Mouse (Mus musculus): Measurements from ENCODE around the gene Rab37. TPM values are rescaled to one million over a fixed set of nuclear protein-coding genes. Genes with fewer than 3 reads are reported as not detected.
A peak's percentile ranks its signal among the peaks of the same experiment; 100 is the strongest.

Gene Rab37
- polyA plus RNA-seq, 1 experiment from 2014 or later: 1.4 TPM

- ATAC-seq (ENCODE audit: low FRiP score, low read depth): no peak
- H3K4me2 ChIP-seq (replicated peaks): peak overlapping the region; percentile 15; the same call in 1 of the 2 replicates
- H3K27me3 ChIP-seq: peaks cover 22% of the 10 kb centered on the region
- no peak overlapping the region for H3K9ac ChIP-seq
- H3K27ac ChIP-seq: peak overlapping the region; percentile 17; the same call in 1 of the 2 replicates
- 32% methylated on average over 10 of the region's 10 CpGs for WGBS
- no peaks in the 10 kb centered on the region for H3K9me3 ChIP-seq
- peaks cover 58% of the 10 kb centered on the region for H3K4me1 ChIP-seq
- no peak overlapping the region for H3K4me3 ChIP-seq
- peaks cover 5% of the 10 kb centered on the region; the same call in 1 of the 2 replicates for H3K36me3 ChIP-seq
These were observed 86.4 kb downstream of the Rab37 start for GRCm38 (mm10) chr11:115177559-115178195.

- Histone ChIP-seq H3K4me2 (replicated peaks) (no peak overlapping the region), H3K27me3 (peaks cover 17% of the 10 kb centered on the region), H3K4me3 (no peak overlapping the region), H3K27ac (no peak overlapping the region), H3K9me3 (no peaks in the 10 kb centered on the region), H3K4me1 (peaks cover 48% of the 10 kb centered on the region), H3K9ac (no peak overlapping the region), H3K36me3 (peaks cover 8% of the 10 kb centered on the region; the same call in 1 of the 2 replicates)
- WGBS: 73% methylated on average over 2 of the region's 2 CpGs
- ATAC-seq (ENCODE audit: low FRiP score, low read depth): no peak
These were observed 87.5 kb downstream of the Rab37 start for GRCm38 (mm10) chr11:115178766-115179165.

GRCm38 (mm10) chr11:115179191-115179590, 88.0 kb downstream of the Rab37 start:
- H3K9me3 ChIP-seq: no peaks in the 10 kb centered on the region
- ATAC-seq (ENCODE audit: low FRiP score, low read depth): no peak
- H3K9ac ChIP-seq: peak overlapping the region; percentile 39; the same call in 1 of the 2 replicates
- WGBS: 70% methylated on average over 6 of the region's 6 CpGs
- no peak overlapping the region for H3K4me3 ChIP-seq
- peaks cover 8% of the 10 kb centered on the region; the same call in 1 of the 2 replicates for H3K36me3 ChIP-seq
- H3K4me2 ChIP-seq (replicated peaks): no peak overlapping the region
- H3K27me3 ChIP-seq: peaks cover 13% of the 10 kb centered on the region
- H3K27ac ChIP-seq: no peak overlapping the region
- H3K4me1 ChIP-seq: peaks cover 43% of the 10 kb centered on the region

GRCm38 (mm10) chr11:115179881-115180280, 88.7 kb downstream of the Rab37 start:
- Histone ChIP-seq H3K4me1 (peaks cover 38% of the 10 kb centered on the region), H3K9me3 (no peaks in the 10 kb centered on the region), H3K4me2 (replicated peaks) (no peak overlapping the region), H3K36me3 (peaks cover 8% of the 10 kb centered on the region; the same call in 1 of the 2 replicates), H3K27me3 (peaks cover 6% of the 10 kb centered on the region), H3K27ac (no peak overlapping the region), H3K4me3 (no peak overlapping the region), H3K9ac (no peak overlapping the region)
- WGBS: 64% methylated on average over 6 of the region's 6 CpGs
- no peak for ATAC-seq (ENCODE audit: low FRiP score, low read depth)

GRCm38 (mm10) chr11:115181913-115182638, 90.8 kb downstream of the Rab37 start:
- H3K27ac ChIP-seq: no peak overlapping the region
- H3K4me1 ChIP-seq: peaks cover 26% of the 10 kb centered on the region
- H3K4me2 ChIP-seq (replicated peaks): no peak overlapping the region
- H3K4me3 ChIP-seq: no peak overlapping the region
- no peak for ATAC-seq (ENCODE audit: low FRiP score, low read depth)
- no peak overlapping the region for H3K9ac ChIP-seq
- 24% methylated on average over 12 of the region's 12 CpGs for WGBS
- no peaks in the 10 kb centered on the region for H3K9me3 ChIP-seq
- peaks cover 8% of the 10 kb centered on the region; the same call in 1 of the 2 replicates for H3K36me3 ChIP-seq
- no peaks in the 10 kb centered on the region for H3K27me3 ChIP-seq

GRCm38 (mm10) chr11:115184973-115185372, 93.7 kb downstream of the Rab37 start:
- Histone ChIP-seq H3K4me2 (replicated peaks) (no peak overlapping the region), H3K27ac (no peak overlapping the region), H3K4me1 (peaks cover 17% of the 10 kb centered on the region), H3K9me3 (no peaks in the 10 kb centered on the region), H3K4me3 (no peak overlapping the region), H3K9ac (no peak overlapping the region), H3K27me3 (no peaks in the 10 kb centered on the region), H3K36me3 (peaks cover 13% of the 10 kb centered on the region)
- no peak for ATAC-seq (ENCODE audit: low FRiP score, low read depth)
- 44% methylated on average over 4 of the region's 4 CpGs for WGBS

GRCm38 (mm10) chr11:115187224-115187639, 96.0 kb downstream of the Rab37 start, which contains the start of gene Tmem104:
TSS of gene Tmem104 (plus strand) at chr11:115187487.
- H3K9ac ChIP-seq: peak within 1 kb of the TSS; percentile 72
- WGBS: under 1% methylated on average over 39 of the region's 39 CpGs
- H3K4me2 ChIP-seq (replicated peaks): peak within 1 kb of the TSS; percentile 87
- H3K9me3 ChIP-seq: no peaks in the 10 kb centered on the region
- H3K27ac ChIP-seq: peak within 1 kb of the TSS; percentile 76
- H3K36me3 ChIP-seq: peaks cover 26% of the 10 kb centered on the region
- H3K27me3 ChIP-seq: no peaks in the 10 kb centered on the region
- ATAC-seq (ENCODE audit: low FRiP score, low read depth): peak; percentile 93
- H3K4me1 ChIP-seq: peaks cover 16% of the 10 kb centered on the region
- H3K4me3 ChIP-seq: peak within 1 kb of the TSS; percentile 57

GRCm38 (mm10) chr11:115187693-115188092, 96.5 kb downstream of the Rab37 start, which contains the start of gene Nat9:
TSS of gene Nat9 (minus strand) at chr11:115187859.
- peaks cover 16% of the 10 kb centered on the region for H3K4me1 ChIP-seq
- H3K36me3 ChIP-seq: peaks cover 25% of the 10 kb centered on the region
- peak within 1 kb of the TSS; percentile 87 for H3K4me2 ChIP-seq (replicated peaks)
- 10% methylated on average over 12 of the region's 12 CpGs for WGBS
- H3K4me3 ChIP-seq: peak within 1 kb of the TSS; percentile 57
- peak within 1 kb of the TSS; percentile 76 for H3K27ac ChIP-seq
- no peaks in the 10 kb centered on the region for H3K9me3 ChIP-seq
- peak within 1 kb of the TSS; percentile 72 for H3K9ac ChIP-seq
- H3K27me3 ChIP-seq: no peaks in the 10 kb centered on the region
- ATAC-seq (ENCODE audit: low FRiP score, low read depth): no peak

GRCm38 (mm10) chr11:115188539-115189231, 97.5 kb downstream of the Rab37 start:
- peaks cover 16% of the 10 kb centered on the region for H3K4me1 ChIP-seq
- peak overlapping the region; percentile 87; the same call in 1 of the 2 replicates for H3K4me2 ChIP-seq (replicated peaks)
- H3K4me3 ChIP-seq: no peak overlapping the region
- no peak overlapping the region for H3K9ac ChIP-seq
- no peaks in the 10 kb centered on the region for H3K9me3 ChIP-seq
- no peaks in the 10 kb centered on the region for H3K27me3 ChIP-seq
- H3K36me3 ChIP-seq: peaks cover 22% of the 10 kb centered on the region
- no peak for ATAC-seq (ENCODE audit: low FRiP score, low read depth)
- 88% methylated on average over 13 of the region's 13 CpGs for WGBS
- H3K27ac ChIP-seq: no peak overlapping the region

- Histone ChIP-seq H3K36me3 (peaks cover 22% of the 10 kb centered on the region), H3K4me3 (no peak overlapping the region), H3K27me3 (no peaks in the 10 kb centered on the region), H3K4me2 (replicated peaks) (no peak overlapping the region), H3K27ac (no peak overlapping the region), H3K9me3 (no peaks in the 10 kb centered on the region), H3K4me1 (peaks cover 16% of the 10 kb centered on the region), H3K9ac (no peak overlapping the region)
- no peak for ATAC-seq (ENCODE audit: low FRiP score, low read depth)
- 92% methylated on average over 6 of the region's 6 CpGs for WGBS
These were observed 98.1 kb downstream of the Rab37 start for GRCm38 (mm10) chr11:115189304-115189703.

GRCm38 (mm10) chr11:115192180-115192579, 100.9 kb downstream of the Rab37 start:
- Histone ChIP-seq H3K4me1 (peaks cover 7% of the 10 kb centered on the region), H3K4me2 (replicated peaks) (no peak overlapping the region), H3K27me3 (no peaks in the 10 kb centered on the region), H3K9me3 (no peaks in the 10 kb centered on the region), H3K4me3 (no peak overlapping the region), H3K27ac (no peak overlapping the region), H3K9ac (no peak overlapping the region), H3K36me3 (peaks cover 25% of the 10 kb centered on the region)
- 64% methylated on average over 9 of the region's 9 CpGs for WGBS
- ATAC-seq (ENCODE audit: low FRiP score, low read depth): no peak

GRCm38 (mm10) chr11:115194693-115195092, 103.5 kb downstream of the Rab37 start:
- Histone ChIP-seq H3K36me3 (peaks cover 32% of the 10 kb centered on the region), H3K4me2 (replicated peaks) (no peak overlapping the region), H3K4me3 (no peak overlapping the region), H3K4me1 (no peaks in the 10 kb centered on the region; the same call in 1 of the 2 replicates), H3K9ac (no peak overlapping the region), H3K9me3 (no peaks in the 10 kb centered on the region), H3K27me3 (no peaks in the 10 kb centered on the region), H3K27ac (no peak overlapping the region)
- no peak for ATAC-seq (ENCODE audit: low FRiP score, low read depth)
- WGBS: 89% methylated on average over 6 of the region's 6 CpGs

Measured in limb, embryonic 13.5 days (tissue).